Mouse (Mus musculus): ENCODE results near the gene Klc1. TPM values are rescaled to one million over a fixed set of nuclear protein-coding genes. Genes with fewer than 3 reads are reported as not detected.
A peak's percentile ranks its signal among the peaks of the same experiment; 100 is the strongest.

The Klc1 gene
- polyA plus RNA-seq, 1 experiment, result 70.4 TPM

- Histone ChIP-seq H3K4me1 (ENCODE audit: control insufficient read depth, insufficient read depth, low read length) (peaks cover 2% of the 10 kb centered on the region), H3K4me3 (replicated peaks; ENCODE audit: control insufficient read depth, low read depth, low read length) (no peak overlapping the region), H3K27ac (ENCODE audit: control insufficient read depth, insufficient read depth, low read depth, low read length, poor library complexity) (peak overlapping the region; percentile 58; the same call in 1 of the 2 replicates)
- TF ChIP-seq POLR2A (IDR thresholded peaks at IDR 0.05; ENCODE audit: borderline replicate concordance, control insufficient read depth, low read depth, low read length), result no peak
- TF ChIP-seq CTCF (IDR thresholded peaks at IDR 0.05; ENCODE audit: control insufficient read depth, insufficient read depth, low read length), result no peak
- 61% methylated on average over 5 of the region's 5 CpGs for WGBS
These were observed 70.8 kb downstream of the Klc1 start for GRCm38 (mm10) chr12:111829447-111829846.

- H3K4me3 ChIP-seq (replicated peaks; ENCODE audit: control insufficient read depth, low read depth, low read length), result no peak overlapping the region
- TF ChIP-seq POLR2A (IDR thresholded peaks at IDR 0.05; ENCODE audit: borderline replicate concordance, control insufficient read depth, low read depth, low read length) (no peak), CTCF (IDR thresholded peaks at IDR 0.05; ENCODE audit: control insufficient read depth, insufficient read depth, low read length) (no peak)
- H3K4me1 ChIP-seq (ENCODE audit: control insufficient read depth, insufficient read depth, low read length), result peaks cover 2% of the 10 kb centered on the region
- WGBS, result 87% methylated on average over 9 of the region's 9 CpGs
- peak overlapping the region; percentile 58 for H3K27ac ChIP-seq (ENCODE audit: control insufficient read depth, insufficient read depth, low read depth, low read length, poor library complexity)
These were observed 71.3 kb downstream of the Klc1 start for GRCm38 (mm10) chr12:111829954-111830353.

- H3K4me1 ChIP-seq (ENCODE audit: control insufficient read depth, insufficient read depth, low read length), result peaks cover 2% of the 10 kb centered on the region
- peak overlapping the region; percentile 58 for H3K27ac ChIP-seq (ENCODE audit: control insufficient read depth, insufficient read depth, low read depth, low read length, poor library complexity)
These were observed 71.7 kb downstream of the Klc1 start for GRCm38 (mm10) chr12:111830375-111830774.

GRCm38 (mm10) chr12:111832643-111833042 is 74.0 kb downstream of the Klc1 start:
- no peak overlapping the region for H3K4me3 ChIP-seq (replicated peaks; ENCODE audit: control insufficient read depth, low read depth, low read length)
- 86% methylated on average over 5 of the region's 5 CpGs for WGBS
- H3K4me1 ChIP-seq (ENCODE audit: control insufficient read depth, insufficient read depth, low read length), result peaks cover 2% of the 10 kb centered on the region
- no peak for TF ChIP-seq POLR2A (IDR thresholded peaks at IDR 0.05; ENCODE audit: borderline replicate concordance, control insufficient read depth, low read depth, low read length)
- no peak for TF ChIP-seq CTCF (IDR thresholded peaks at IDR 0.05; ENCODE audit: control insufficient read depth, insufficient read depth, low read length)
- H3K27ac ChIP-seq (ENCODE audit: control insufficient read depth, insufficient read depth, low read depth, low read length, poor library complexity), result no peak overlapping the region

More at GRCm38 (mm10) chr12:111830375-111830774, 71.7 kb downstream of the Klc1 start:
- 54% methylated on average over 10 of the region's 10 CpGs for WGBS
- TF ChIP-seq CTCF (IDR thresholded peaks at IDR 0.05; ENCODE audit: control insufficient read depth, insufficient read depth, low read length) (no peak), POLR2A (IDR thresholded peaks at IDR 0.05; ENCODE audit: borderline replicate concordance, control insufficient read depth, low read depth, low read length) (no peak)
- no peak overlapping the region for H3K4me3 ChIP-seq (replicated peaks; ENCODE audit: control insufficient read depth, low read depth, low read length)

- H3K4me1 ChIP-seq (ENCODE audit: control insufficient read depth, insufficient read depth, low read length), result peaks cover 2% of the 10 kb centered on the region
- H3K27ac ChIP-seq (ENCODE audit: control insufficient read depth, insufficient read depth, low read depth, low read length, poor library complexity), result peak overlapping the region; percentile 34; the same call in 1 of the 2 replicates
- peak overlapping the region; percentile 36 for H3K4me3 ChIP-seq (replicated peaks; ENCODE audit: control insufficient read depth, low read depth, low read length)
- no peak for TF ChIP-seq POLR2A (IDR thresholded peaks at IDR 0.05; ENCODE audit: borderline replicate concordance, control insufficient read depth, low read depth, low read length)
- TF ChIP-seq CTCF (IDR thresholded peaks at IDR 0.05; ENCODE audit: control insufficient read depth, insufficient read depth, low read length), result no peak
- WGBS, result 70% methylated on average over 10 of the region's 10 CpGs
These were observed 74.8 kb downstream of the Klc1 start for GRCm38 (mm10) chr12:111833457-111833856.

- H3K4me3 ChIP-seq (replicated peaks; ENCODE audit: control insufficient read depth, low read depth, low read length), result no peak overlapping the region
- H3K4me1 ChIP-seq (ENCODE audit: control insufficient read depth, insufficient read depth, low read length), result no peaks in the 10 kb centered on the region; the same call in 1 of the 2 replicates
- TF ChIP-seq CTCF (IDR thresholded peaks at IDR 0.05; ENCODE audit: control insufficient read depth, insufficient read depth, low read length), result no peak
- TF ChIP-seq POLR2A (IDR thresholded peaks at IDR 0.05; ENCODE audit: borderline replicate concordance, control insufficient read depth, low read depth, low read length), result no peak
- no peak overlapping the region for H3K27ac ChIP-seq (ENCODE audit: control insufficient read depth, insufficient read depth, low read depth, low read length, poor library complexity)
- WGBS, result 69% methylated on average over 15 of the region's 15 CpGs
These were observed 84.2 kb downstream of the Klc1 start for GRCm38 (mm10) chr12:111842565-111843433.

- WGBS, result 5% methylated on average over 2 of the region's 2 CpGs
- H3K4me3 ChIP-seq (replicated peaks; ENCODE audit: control insufficient read depth, low read depth, low read length), result no peak overlapping the region
- H3K27ac ChIP-seq (ENCODE audit: control insufficient read depth, insufficient read depth, low read depth, low read length, poor library complexity), result no peak overlapping the region
- no peaks in the 10 kb centered on the region; the same call in 1 of the 2 replicates for H3K4me1 ChIP-seq (ENCODE audit: control insufficient read depth, insufficient read depth, low read length)
- TF ChIP-seq CTCF (IDR thresholded peaks at IDR 0.05; ENCODE audit: control insufficient read depth, insufficient read depth, low read length) (no peak), POLR2A (IDR thresholded peaks at IDR 0.05; ENCODE audit: borderline replicate concordance, control insufficient read depth, low read depth, low read length) (no peak)
These were observed 84.8 kb downstream of the Klc1 start for GRCm38 (mm10) chr12:111843470-111843869.

GRCm38 (mm10) chr12:111845953-111846352 is 87.3 kb downstream of the Klc1 start:
- 82% methylated on average over 4 of the region's 4 CpGs for WGBS
- Histone ChIP-seq H3K4me1 (ENCODE audit: control insufficient read depth, insufficient read depth, low read length) (no peaks in the 10 kb centered on the region; the same call in 1 of the 2 replicates), H3K4me3 (replicated peaks; ENCODE audit: control insufficient read depth, low read depth, low read length) (no peak overlapping the region), H3K27ac (ENCODE audit: control insufficient read depth, insufficient read depth, low read depth, low read length, poor library complexity) (no peak overlapping the region)
- TF ChIP-seq CTCF (IDR thresholded peaks at IDR 0.05; ENCODE audit: control insufficient read depth, insufficient read depth, low read length) (no peak), POLR2A (IDR thresholded peaks at IDR 0.05; ENCODE audit: borderline replicate concordance, control insufficient read depth, low read depth, low read length) (no peak)
